Mouse (Mus musculus): ENCODE data around the gene Cacnb3. TPM values are rescaled to one million over a fixed set of nuclear protein-coding genes. Genes with fewer than 3 reads are reported as not detected.

Cacnb3 gene
- total RNA-seq, 1 experiment, result 32.0 TPM

DNA sequence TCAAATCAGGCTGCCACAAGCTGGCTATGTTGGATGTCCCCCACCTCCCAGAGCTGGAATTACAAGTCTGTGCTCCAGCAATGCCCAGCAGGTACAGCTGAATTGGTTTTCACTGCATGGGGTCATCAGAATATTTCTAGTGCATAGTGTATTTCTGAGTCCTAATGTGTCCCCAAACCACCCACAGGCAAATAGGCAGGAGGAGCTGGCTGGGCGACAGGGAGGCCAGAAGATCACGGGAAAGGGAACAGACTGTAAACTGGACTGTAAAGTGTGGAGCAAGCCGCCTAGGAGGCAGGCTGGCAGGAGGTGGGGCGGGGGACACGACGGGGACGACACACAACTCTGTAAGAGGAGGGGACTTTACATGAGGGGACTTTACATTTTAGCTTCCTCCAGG lies 8.4 kb upstream of the Cacnb3 start:
- DNase-seq (ENCODE audit: low read depth, low spot score), result no peak
- Histone ChIP-seq H3K9ac (ENCODE audit: insufficient read depth, low read depth, low read length, poor library complexity, severe bottlenecking) (no peak overlapping the region), H3K36me3 (ENCODE audit: control insufficient read depth, insufficient read depth, low read length, poor library complexity, severe bottlenecking) (no peaks in the 10 kb centered on the region), H3K9me3 (ENCODE audit: control insufficient read depth, insufficient read depth, low read depth, low read length) (no peaks in the 10 kb centered on the region), H3K4me1 (ENCODE audit: control insufficient read depth in 2 of 2, insufficient read depth in 2 of 2, low read length in 2 of 2, poor library complexity in 1 of 2) (peaks cover 3 to 25% of the 10 kb centered on the region in 2 experiments), H3K4me3 (ENCODE audit: insufficient read depth in 1 of 2, low read depth in 1 of 2, low read length in 2 of 2, poor library complexity in 1 of 2, severe bottlenecking in 1 of 2) (no peak overlapping the region; a peak in 1 of 4 replicates), H3K27ac (ENCODE audit: insufficient read depth, low read depth, low read length, poor library complexity, severe bottlenecking) (no peak overlapping the region)
- TF ChIP-seq CHD2 (IDR thresholded peaks at IDR 0.05; ENCODE audit: low read depth, low read length) (no peak), ZNF384 (IDR thresholded peaks at IDR 0.05; ENCODE audit: low read depth, low read length) (no peak), ZC3H11A (IDR thresholded peaks at IDR 0.05; ENCODE audit: borderline replicate concordance, low read depth, low read length) (no peak), HCFC1 (IDR thresholded peaks at IDR 0.05; ENCODE audit: borderline replicate concordance, insufficient read depth, low read length) (no peak), MAFK (IDR thresholded peaks at IDR 0.05; ENCODE audit: insufficient read depth, low read depth, low read length) (no peak)
- in situ Hi-C loops (cut with MboI; ENCODE audit: low sequenced_read_pairs in 2 of 2, unreplicated experiment in 2 of 2), result no loop called here

DNA sequence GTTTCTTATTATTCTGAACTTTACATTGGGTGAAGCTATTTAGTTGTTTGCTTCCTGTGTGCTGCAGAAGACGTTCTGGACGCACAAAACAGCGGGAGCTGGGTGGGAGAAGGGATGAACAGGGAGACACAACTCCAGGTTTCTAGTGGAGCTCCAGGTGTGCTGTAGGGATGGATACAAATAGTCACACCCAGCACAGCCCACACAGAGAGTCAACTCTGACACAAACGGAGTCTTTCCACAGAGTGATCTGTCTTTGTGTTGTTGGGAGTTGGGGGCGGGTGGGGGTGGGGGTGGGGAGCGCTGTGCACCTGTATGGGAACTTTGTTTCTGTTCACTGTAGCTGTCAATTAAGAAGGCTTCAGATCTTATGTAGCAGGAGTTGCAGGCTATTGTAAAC lies 7.9 kb upstream of the Cacnb3 start:
- no peak overlapping the region for H3K27ac ChIP-seq (ENCODE audit: insufficient read depth, low read depth, low read length, poor library complexity, severe bottlenecking)
- H3K36me3 ChIP-seq (ENCODE audit: control insufficient read depth, insufficient read depth, low read length, poor library complexity, severe bottlenecking), result no peaks in the 10 kb centered on the region
- peaks cover 6 to 25% of the 10 kb centered on the region in 2 experiments for H3K4me1 ChIP-seq (ENCODE audit: control insufficient read depth in 2 of 2, insufficient read depth in 2 of 2, low read length in 2 of 2, poor library complexity in 1 of 2)
- TF ChIP-seq ZC3H11A (IDR thresholded peaks at IDR 0.05; ENCODE audit: borderline replicate concordance, low read depth, low read length) (no peak), HCFC1 (IDR thresholded peaks at IDR 0.05; ENCODE audit: borderline replicate concordance, insufficient read depth, low read length) (no peak), MAFK (IDR thresholded peaks at IDR 0.05; ENCODE audit: insufficient read depth, low read depth, low read length) (no peak), CHD2 (IDR thresholded peaks at IDR 0.05; ENCODE audit: low read depth, low read length) (no peak), ZNF384 (IDR thresholded peaks at IDR 0.05; ENCODE audit: low read depth, low read length) (no peak)
- H3K4me3 ChIP-seq (ENCODE audit: insufficient read depth in 1 of 2, low read depth in 1 of 2, low read length in 2 of 2, poor library complexity in 1 of 2, severe bottlenecking in 1 of 2), result no peak overlapping the region
- H3K9ac ChIP-seq (ENCODE audit: insufficient read depth, low read depth, low read length, poor library complexity, severe bottlenecking), result no peak overlapping the region
- no peaks in the 10 kb centered on the region for H3K9me3 ChIP-seq (ENCODE audit: control insufficient read depth, insufficient read depth, low read depth, low read length)
- in situ Hi-C loops (cut with MboI; ENCODE audit: low sequenced_read_pairs in 2 of 2, unreplicated experiment in 2 of 2), result no loop called here
- DNase-seq (ENCODE audit: low read depth, low spot score), result no peak

DNA sequence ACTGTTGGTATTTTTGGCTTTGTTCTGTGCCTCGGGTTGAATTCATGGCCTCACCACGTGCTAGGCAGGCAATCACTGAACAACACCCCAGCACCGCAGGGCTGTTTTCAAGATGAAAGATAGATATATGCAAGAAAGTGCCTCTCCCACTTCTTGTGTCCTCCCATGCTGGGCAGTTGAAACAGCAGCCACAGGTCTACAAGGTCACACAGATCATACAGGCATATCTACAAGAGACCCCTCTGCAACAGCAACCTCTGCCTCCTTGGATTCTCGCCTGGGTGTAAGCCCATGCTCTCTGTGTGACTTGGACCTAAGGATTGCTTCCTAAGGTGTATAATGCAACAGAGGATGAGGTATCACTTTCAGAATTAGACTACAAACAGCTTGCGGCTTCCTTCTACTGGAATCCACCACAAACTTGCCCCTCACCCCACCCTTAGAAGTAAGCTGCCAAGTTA lies 7.2 kb upstream of the Cacnb3 start:
- Histone ChIP-seq H3K4me3 (ENCODE audit: insufficient read depth in 1 of 2, low read depth in 1 of 2, low read length in 2 of 2, poor library complexity in 1 of 2, severe bottlenecking in 1 of 2) (no peak overlapping the region), H3K36me3 (ENCODE audit: control insufficient read depth, insufficient read depth, low read length, poor library complexity, severe bottlenecking) (no peaks in the 10 kb centered on the region), H3K27ac (ENCODE audit: insufficient read depth, low read depth, low read length, poor library complexity, severe bottlenecking) (no peak overlapping the region), H3K4me1 (ENCODE audit: control insufficient read depth in 2 of 2, insufficient read depth in 2 of 2, low read length in 2 of 2, poor library complexity in 1 of 2) (peaks cover 6 to 30% of the 10 kb centered on the region in 2 experiments), H3K9me3 (ENCODE audit: control insufficient read depth, insufficient read depth, low read depth, low read length) (no peaks in the 10 kb centered on the region), H3K9ac (ENCODE audit: insufficient read depth, low read depth, low read length, poor library complexity, severe bottlenecking) (no peak overlapping the region)
- no peak for TF ChIP-seq HCFC1 (IDR thresholded peaks at IDR 0.05; ENCODE audit: borderline replicate concordance, insufficient read depth, low read length)
- no peak for TF ChIP-seq MAFK (IDR thresholded peaks at IDR 0.05; ENCODE audit: insufficient read depth, low read depth, low read length)
- no peak for TF ChIP-seq ZC3H11A (IDR thresholded peaks at IDR 0.05; ENCODE audit: borderline replicate concordance, low read depth, low read length)
- TF ChIP-seq ZNF384 (IDR thresholded peaks at IDR 0.05; ENCODE audit: low read depth, low read length), result no peak
- TF ChIP-seq CHD2 (IDR thresholded peaks at IDR 0.05; ENCODE audit: low read depth, low read length), result no peak
- no peak for DNase-seq (ENCODE audit: low read depth, low spot score)
- in situ Hi-C loops (cut with MboI; ENCODE audit: low sequenced_read_pairs in 2 of 2, unreplicated experiment in 2 of 2), result no loop called here

DNA sequence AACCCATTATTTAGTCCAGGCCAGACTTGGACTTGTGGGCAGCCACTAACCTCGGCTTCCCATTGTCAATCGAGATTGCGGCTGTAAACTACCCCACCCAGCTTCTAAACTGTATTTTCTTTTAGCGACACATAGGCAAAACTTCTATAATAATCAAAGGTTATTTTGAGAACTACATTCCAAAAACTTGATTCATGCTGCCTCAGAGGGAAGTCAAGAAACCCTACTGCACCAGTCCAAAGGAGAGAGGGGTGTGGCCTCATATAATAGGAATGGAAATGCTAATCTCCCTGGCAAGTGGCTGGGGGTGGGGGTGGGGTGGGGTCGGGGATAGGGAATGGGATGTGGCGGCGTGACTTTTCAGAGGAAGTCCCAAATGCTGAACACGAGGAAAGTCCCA lies 4.6 kb upstream of the Cacnb3 start:
- Histone ChIP-seq H3K27ac (ENCODE audit: insufficient read depth, low read depth, low read length, poor library complexity, severe bottlenecking) (peak overlapping the region; percentile 59; the same call in 1 of the 2 replicates), H3K9ac (ENCODE audit: insufficient read depth, low read depth, low read length, poor library complexity, severe bottlenecking) (no peak overlapping the region; the same call in 1 of the 2 replicates), H3K4me1 (ENCODE audit: control insufficient read depth in 2 of 2, insufficient read depth in 2 of 2, low read length in 2 of 2, poor library complexity in 1 of 2) (peaks cover 7 to 43% of the 10 kb centered on the region in 2 experiments), H3K4me3 (ENCODE audit: insufficient read depth in 1 of 2, low read depth in 1 of 2, low read length in 2 of 2, poor library complexity in 1 of 2, severe bottlenecking in 1 of 2) (0 out of 4 replicates have a peak overlapping the region, but pooled peaks of 1 of the 2 experiments have one; percentile 34), H3K36me3 (ENCODE audit: control insufficient read depth, insufficient read depth, low read length, poor library complexity, severe bottlenecking) (no peaks in the 10 kb centered on the region), H3K9me3 (ENCODE audit: control insufficient read depth, insufficient read depth, low read depth, low read length) (no peaks in the 10 kb centered on the region)
- TF ChIP-seq ZC3H11A (IDR thresholded peaks at IDR 0.05; ENCODE audit: borderline replicate concordance, low read depth, low read length) (no peak), CHD2 (IDR thresholded peaks at IDR 0.05; ENCODE audit: low read depth, low read length) (no peak), MAFK (IDR thresholded peaks at IDR 0.05; ENCODE audit: insufficient read depth, low read depth, low read length) (no peak), ZNF384 (IDR thresholded peaks at IDR 0.05; ENCODE audit: low read depth, low read length) (no peak), HCFC1 (IDR thresholded peaks at IDR 0.05; ENCODE audit: borderline replicate concordance, insufficient read depth, low read length) (no peak)
- in situ Hi-C loops (cut with MboI; ENCODE audit: low sequenced_read_pairs in 2 of 2, unreplicated experiment in 2 of 2), result no loop called here
- no peak for DNase-seq (ENCODE audit: low read depth, low spot score)

Data from ES-E14 (cell line).